Mouse (Mus musculus) 3T3-L1 (cell line): ENCODE results near the gene Ubqln4.
"Not testable (repeated sequence)": the region's sequence is repeated elsewhere in the genome, so short reads cannot be mapped to it uniquely, and the experiment has no call there.

Source experiments
- DNase-seq: peaks from one replicate; pipeline ENCODE4 v3.0.0-alpha.2; 2015; ENCODE audit warnings: low read depth, low spot score

The Ubqln4 gene

GRCm38 (mm10) chr3:88593893-88594580 lies 40.5 kb downstream of the Ubqln4 start:
- peak; percentile 86 for DNase-seq

GRCm38 (mm10) chr3:88596547-88596946 lies 43.0 kb downstream of the Ubqln4 start:
- not testable (repeated sequence) for DNase-seq

GRCm38 (mm10) chr3:88602466-88602865 lies 48.9 kb downstream of the Ubqln4 start:
- no peak for DNase-seq

DNA sequence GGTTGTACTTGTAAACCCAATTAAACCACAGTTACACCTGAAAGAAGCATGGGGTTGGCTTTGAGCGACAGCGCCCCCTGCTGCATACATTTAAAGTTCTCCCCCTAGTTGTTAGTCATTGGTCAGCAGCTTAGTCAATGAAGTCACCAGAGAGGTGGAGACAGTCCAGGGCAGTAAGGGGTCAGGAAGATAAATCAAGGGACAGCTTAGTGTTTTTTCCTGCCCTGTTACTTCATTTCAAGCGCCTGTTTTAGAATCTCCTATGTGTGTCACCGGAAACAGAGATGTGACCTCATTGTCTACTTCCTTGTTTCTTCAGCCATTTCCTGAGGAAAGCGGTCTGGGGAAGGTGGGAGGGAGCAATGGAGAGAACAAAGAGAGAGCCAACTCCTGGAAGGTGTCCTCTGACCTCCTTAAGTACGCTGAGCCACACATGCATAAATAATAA lies 50.2 kb downstream of the Ubqln4 start:
- DNase-seq: peak; percentile 88

GRCm38 (mm10) chr3:88604863-88605262 lies 51.3 kb downstream of the Ubqln4 start:
- DNase-seq: no peak

DNA sequence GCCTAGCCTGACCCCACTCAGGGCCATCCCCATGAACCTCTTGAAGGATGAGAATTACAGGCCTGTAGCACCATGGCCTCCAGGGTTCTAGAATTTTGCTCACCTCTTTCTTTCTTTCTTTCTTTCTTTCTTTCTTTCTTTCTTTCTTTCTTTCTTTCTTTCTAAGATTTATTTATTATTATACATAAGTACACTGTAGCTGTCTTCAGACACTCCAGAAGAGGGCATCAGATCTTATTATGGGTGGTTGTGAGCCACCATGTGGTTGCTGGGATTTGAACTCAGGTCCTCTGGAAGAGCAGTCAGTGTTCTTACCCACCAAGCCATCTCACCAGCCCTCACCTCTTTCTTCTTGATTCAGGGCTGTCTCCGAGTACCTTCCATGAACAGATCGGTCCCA lies 52.1 kb downstream of the Ubqln4 start, which contains the start of gene Arhgef2:
Arhgef2 (plus strand) TSS at position 301 of the 400 bp plus-strand sequence.
- DNase-seq: not testable (repeated sequence)

DNA sequence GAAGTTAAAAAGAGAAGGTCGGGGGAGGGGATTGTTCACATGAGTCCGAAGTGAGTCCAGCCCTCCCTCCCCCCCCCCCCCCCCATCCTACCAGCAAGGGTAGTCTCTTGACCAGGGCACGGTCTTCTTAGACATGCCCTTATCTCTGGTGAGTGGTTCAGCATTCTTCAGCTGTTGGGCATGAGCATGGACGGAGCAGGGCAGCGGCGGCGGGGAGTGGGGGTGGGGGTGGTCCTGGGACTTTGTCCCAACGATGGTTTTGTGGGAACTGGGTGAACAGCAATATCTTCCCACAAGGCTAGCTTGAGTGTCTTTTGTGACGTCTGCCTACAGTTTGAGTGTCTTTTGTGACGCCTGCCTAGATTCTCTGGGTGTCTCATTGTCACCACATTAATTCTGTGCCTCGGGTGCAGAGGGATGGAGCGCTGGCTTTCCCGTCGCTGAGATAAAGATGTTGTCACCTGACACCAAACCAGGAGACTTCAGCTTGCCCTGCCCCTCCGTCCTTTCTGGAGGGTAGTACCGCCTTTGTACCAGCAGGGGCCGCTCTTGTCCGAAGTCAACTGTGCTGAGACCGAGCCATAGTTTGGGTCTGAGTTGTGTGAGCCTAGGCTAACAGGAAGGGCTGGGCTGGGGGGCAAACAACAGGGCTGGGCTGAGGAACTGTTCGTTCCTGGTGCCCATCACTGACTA lies 53.7 kb downstream of the Ubqln4 start:
- peak; percentile 92 for DNase-seq

GRCm38 (mm10) chr3:88607758-88608138 lies 54.2 kb downstream of the Ubqln4 start:
- DNase-seq: no peak

- DNase-seq: peak; percentile 53
Observed at GRCm38 (mm10) chr3:88609066-88609465, 55.5 kb downstream of the Ubqln4 start.

DNA sequence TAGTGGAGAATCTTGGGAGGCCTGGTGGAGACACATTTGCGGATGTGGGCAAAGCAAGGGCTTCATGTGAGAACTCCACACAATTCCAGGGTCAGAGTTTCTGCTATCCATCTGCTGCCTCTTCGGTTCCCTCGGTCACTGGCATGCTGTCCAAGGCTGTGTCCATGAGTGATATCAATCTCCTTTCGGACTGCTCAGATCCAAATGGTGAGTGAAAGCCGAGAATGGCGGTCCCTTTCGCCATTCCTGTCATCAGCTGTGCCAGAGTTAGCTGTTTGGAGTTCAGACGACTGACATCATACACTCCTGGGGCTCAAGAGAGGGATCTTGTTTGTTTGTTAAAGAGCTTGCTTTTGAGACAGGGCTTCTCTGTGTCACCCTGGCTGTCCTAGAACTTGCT lies 60.9 kb downstream of the Ubqln4 start:
- no peak for DNase-seq

DNA sequence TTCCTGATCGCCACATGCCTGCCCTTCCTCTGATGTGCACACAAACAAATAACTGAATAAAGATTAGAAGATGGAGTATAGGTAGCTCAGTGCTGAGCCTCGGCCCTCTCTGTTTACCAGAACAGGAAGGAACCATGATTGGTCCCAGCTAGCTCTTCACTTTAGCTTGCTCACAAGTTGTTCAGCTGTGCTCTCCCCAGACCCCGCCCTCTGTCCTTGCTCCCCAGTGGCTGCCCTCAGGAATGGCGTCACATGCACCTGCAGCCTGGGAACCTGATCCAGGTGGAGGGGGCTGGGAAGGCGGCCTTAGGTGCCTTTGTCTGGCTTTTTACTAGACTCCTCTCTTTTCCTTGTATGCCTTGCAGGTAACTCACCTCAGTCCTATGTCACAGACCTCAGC lies 61.6 kb downstream of the Ubqln4 start:
- no peak for DNase-seq

- DNase-seq: peak; percentile 97
Observed at GRCm38 (mm10) chr3:88615902-88616391, 62.4 kb downstream of the Ubqln4 start.

GRCm38 (mm10) chr3:88616951-88617500 lies 63.5 kb downstream of the Ubqln4 start:
- peak; percentile 46 for DNase-seq

GRCm38 (mm10) chr3:88618074-88618871 lies 64.7 kb downstream of the Ubqln4 start:
- DNase-seq: no peak
